Mouse (Mus musculus) MEL-GATA-1-ER (cell line): ENCODE measurements at regions not wholly inside any gene's neighbourhood (a gene's known extent, or its start where the extent isn't known, plus 50 kb on each side); places are given as distances from the start of the nearest gene placed in this dataset.

Experiments used
- DNase-seq: peaks from one replicate; pipeline ENCODE4 v3.0.0-alpha.2; 2012; ENCODE audit warnings: low read depth; ENCODE audit errors: extremely low read depth

- DNase-seq, result no peak
Measured at GRCm38 (mm10) chr2:133738839-133739430, 187.0 kb downstream of the Bmp2 start.

- DNase-seq, result no peak
Measured at GRCm38 (mm10) chr2:133748493-133748892, 196.5 kb downstream of the Bmp2 start.

- DNase-seq, result no peak
Measured at GRCm38 (mm10) chr2:133749846-133750637, 198.1 kb downstream of the Bmp2 start.

GRCm38 (mm10) chr2:133754088-133754487 lies 202.1 kb downstream of the Bmp2 start:
- no peak for DNase-seq

- no peak for DNase-seq
Measured at GRCm38 (mm10) chr2:133761496-133761895, 209.5 kb downstream of the Bmp2 start.

GRCm38 (mm10) chr2:133768546-133768945 lies 216.6 kb downstream of the Bmp2 start:
- DNase-seq, result no peak

GRCm38 (mm10) chr2:133783588-133784342 lies 231.8 kb downstream of the Bmp2 start:
- DNase-seq, result no peak

- DNase-seq, result no peak
Measured at GRCm38 (mm10) chr2:133791031-133791430, 239.1 kb downstream of the Bmp2 start.

- DNase-seq, result peak; percentile 2
Measured at GRCm38 (mm10) chr2:133793293-133793692, 241.3 kb downstream of the Bmp2 start.

GRCm38 (mm10) chr2:133802666-133803065 lies 250.7 kb downstream of the Bmp2 start:
- no peak for DNase-seq

- no peak for DNase-seq
Measured at GRCm38 (mm10) chr2:133821418-133821817, 269.5 kb downstream of the Bmp2 start.

- DNase-seq, result no peak
Measured at GRCm38 (mm10) chr2:133829406-133829805, 277.4 kb downstream of the Bmp2 start.

- no peak for DNase-seq
Measured at GRCm38 (mm10) chr2:133850485-133850884, 298.5 kb downstream of the Bmp2 start.

GRCm38 (mm10) chr2:133874982-133875381 lies 323.0 kb downstream of the Bmp2 start:
- peak; percentile 48 for DNase-seq

GRCm38 (mm10) chr2:133883682-133884081 lies 331.7 kb downstream of the Bmp2 start:
- DNase-seq, result no peak

GRCm38 (mm10) chr2:133906269-133906668 lies 354.3 kb downstream of the Bmp2 start:
- DNase-seq, result no peak
